Mouse (Mus musculus) cortical plate, adult 2 months (tissue): ENCODE results near the gene Cyp4f17.

ENCODE experiments used
- CTCF ChIP-seq: fragments of 200-500 bp; IDR thresholded peaks from 2 replicates; pipeline ENCODE4 v1.5.1; 2011; ENCODE audit warnings: mild to moderate bottlenecking, control low read depth, low read length; ENCODE audit not compliant: insufficient read depth; ENCODE audit errors: extremely low read depth
- POLR2A ChIP-seq: fragments of 200-500 bp; IDR thresholded peaks from 2 replicates; pipeline ENCODE4 v1.6.1; 2011; ENCODE audit warnings: mild to moderate bottlenecking, low read length, control low read depth; ENCODE audit not compliant: insufficient read depth; ENCODE audit errors: extremely low read depth

GRCm38 (mm10) chr17:32527748-32528147 lies 21.9 kb downstream of the Cyp4f17 start:
- TF ChIP-seq CTCF: no peak
- TF ChIP-seq POLR2A: no peak
